Mouse (Mus musculus): ENCODE results near the gene Cbx2.

The Cbx2 gene

GRCm38 (mm10) chr11:119017506-119017905 is 5.3 kb upstream of the Cbx2 start:
- no peak for DNase-seq (ENCODE audit: low spot score)

DNA sequence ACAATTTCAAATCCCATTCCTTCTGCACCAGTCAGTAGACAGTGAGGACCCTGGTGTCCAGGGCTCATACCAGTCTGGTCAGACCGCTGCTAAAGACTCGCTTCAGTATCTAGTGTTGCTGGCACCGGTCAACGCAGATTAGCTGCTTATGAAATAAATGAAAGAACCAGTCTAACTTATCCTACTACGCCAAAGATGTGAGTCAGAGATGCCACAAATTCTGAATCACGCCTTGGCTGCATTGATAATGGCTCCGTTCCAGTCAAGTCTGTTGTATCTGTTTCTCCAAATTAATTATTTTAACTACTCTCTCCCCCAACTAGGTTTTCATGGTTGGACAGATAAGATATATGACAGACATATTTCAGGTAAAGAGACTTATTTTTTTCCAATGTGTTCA is 1.6 kb upstream of the Cbx2 start:
- no peak for DNase-seq (ENCODE audit: low spot score)

GRCm38 (mm10) chr11:119022068-119022894 is 481 bp upstream of the Cbx2 start:
- DNase-seq (ENCODE audit: low spot score): no peak

GRCm38 (mm10) chr11:119023616-119023980 is 836 bp downstream of the Cbx2 start:
- peak; percentile 47 for DNase-seq (ENCODE audit: low spot score)

DNA sequence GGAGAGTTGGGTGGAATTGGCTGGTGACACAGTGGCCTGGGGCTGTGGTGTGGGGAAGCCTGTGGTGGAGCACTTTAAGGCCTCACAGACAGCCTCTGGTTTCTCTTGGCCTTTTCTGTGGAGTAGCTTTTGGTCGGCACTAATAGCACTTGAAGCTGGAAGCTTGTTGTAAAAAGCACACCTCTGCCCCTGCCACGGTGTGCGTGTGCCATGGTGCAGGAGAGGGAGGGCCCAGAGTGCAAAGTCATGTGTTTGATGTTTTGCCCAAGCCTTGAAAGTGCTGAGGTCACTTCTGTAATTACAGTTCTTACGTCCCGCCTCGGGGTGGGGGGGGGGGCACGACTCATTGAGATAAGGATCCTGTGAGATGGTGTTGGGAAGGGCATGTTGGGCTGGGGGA is 1.5 kb downstream of the Cbx2 start:
- DNase-seq (ENCODE audit: low spot score): no peak

DNA sequence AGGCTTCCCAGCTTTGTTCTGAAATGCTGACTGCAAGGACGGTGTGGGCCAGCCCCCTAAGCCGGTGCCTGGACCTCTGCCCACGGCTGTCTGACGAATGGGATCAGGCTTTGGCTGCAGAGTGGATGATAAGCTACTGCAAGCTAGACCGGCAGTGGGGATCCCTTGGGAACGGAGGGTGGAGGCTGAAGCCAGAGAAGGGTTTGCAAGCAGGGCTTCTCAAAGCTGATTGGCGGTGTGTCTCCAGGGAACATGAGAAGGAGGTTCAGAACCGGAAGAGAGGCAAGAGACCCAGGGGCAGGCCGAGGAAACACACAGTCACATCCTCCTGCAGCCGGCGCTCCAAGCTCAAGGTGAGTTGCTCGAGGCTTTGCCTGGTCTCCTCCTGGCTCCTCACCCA is 3.4 kb downstream of the Cbx2 start:
- DNase-seq (ENCODE audit: low spot score): no peak

- DNase-seq (ENCODE audit: low spot score): peak; percentile 83
Measured at GRCm38 (mm10) chr11:119033874-119034558, 11.3 kb downstream of the Cbx2 start.

DNA sequence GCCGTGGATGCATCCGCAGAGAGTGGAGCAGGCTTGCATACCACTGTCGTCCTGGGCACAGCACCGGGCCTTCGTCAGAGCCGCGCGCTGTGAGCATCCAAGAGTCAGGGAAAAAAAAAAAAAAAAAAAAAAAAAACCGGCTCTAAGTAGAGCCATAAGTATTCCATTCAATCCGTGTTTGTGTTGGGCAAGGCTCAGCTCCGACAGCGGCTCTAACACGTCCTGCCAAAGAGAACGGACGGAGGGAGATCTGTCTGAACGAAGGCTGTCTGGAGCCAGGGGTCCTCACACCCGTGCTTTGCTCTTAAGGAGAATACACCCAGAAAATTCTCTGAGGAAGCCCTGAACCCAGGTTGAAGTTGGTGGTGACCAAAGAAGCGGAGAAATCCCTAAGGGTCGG is 11.9 kb downstream of the Cbx2 start:
- DNase-seq (ENCODE audit: low spot score): no peak

DNA sequence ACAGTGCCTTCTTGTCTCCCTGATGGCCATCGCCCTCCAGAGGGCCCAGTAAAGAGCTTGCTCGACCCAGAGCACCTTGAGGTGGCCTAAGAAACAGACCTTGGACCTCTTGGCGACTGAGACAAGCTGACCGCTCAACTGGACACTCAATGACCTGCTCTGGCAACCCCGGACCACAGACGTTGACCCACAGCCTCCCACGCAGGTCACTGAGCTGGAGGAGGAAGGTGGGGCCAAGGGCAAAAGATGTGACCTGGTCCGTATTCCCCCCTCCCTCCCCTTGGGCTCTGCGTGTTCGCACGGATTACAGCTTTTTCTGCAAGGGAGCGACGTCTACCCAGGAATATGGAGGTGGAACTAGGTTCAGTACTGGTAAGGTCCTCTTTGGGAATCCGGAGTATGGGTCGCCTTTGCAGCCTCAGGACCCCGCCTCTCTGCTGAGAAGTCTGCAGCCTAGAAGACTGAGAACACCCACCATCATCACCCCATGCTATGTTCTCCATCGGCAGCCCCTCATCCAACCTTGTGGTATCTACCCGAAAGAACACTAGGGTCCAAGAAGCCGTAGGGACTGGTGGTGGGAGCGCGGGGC is 12.4 kb downstream of the Cbx2 start:
- no peak for DNase-seq (ENCODE audit: low spot score)

DNA sequence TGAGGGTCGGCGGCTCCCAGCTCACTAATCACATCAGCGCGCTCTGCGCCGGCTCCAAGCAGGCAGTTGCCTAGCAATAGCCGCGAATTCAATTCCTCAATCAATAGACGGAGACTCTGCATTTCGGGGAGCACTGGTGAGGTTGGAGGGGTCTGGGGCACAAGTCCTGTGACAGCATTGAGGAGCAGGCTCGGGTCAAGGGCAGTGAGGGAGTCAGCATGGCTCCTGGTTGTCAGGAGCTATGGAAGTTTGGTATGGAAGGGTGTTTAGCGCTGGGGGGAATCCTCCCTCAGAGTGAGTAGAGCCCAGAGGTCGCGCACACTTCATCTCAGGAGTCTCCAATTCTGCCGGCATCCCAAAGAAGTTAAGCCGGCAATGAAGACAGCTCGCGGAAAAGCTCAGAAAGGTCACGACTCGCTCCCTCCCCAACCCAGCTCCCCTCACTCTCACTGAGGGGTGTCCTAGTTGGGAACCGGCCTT is 13.0 kb downstream of the Cbx2 start:
- no peak for DNase-seq (ENCODE audit: low spot score)

GRCm38 (mm10) chr11:119036447-119036846 is 13.7 kb downstream of the Cbx2 start:
- DNase-seq (ENCODE audit: low spot score): no peak

- DNase-seq (ENCODE audit: low spot score): no peak
Measured at GRCm38 (mm10) chr11:119036934-119037779, 14.4 kb downstream of the Cbx2 start.

- DNase-seq (ENCODE audit: low spot score): no peak
Measured at GRCm38 (mm10) chr11:119037780-119038401, 15.1 kb downstream of the Cbx2 start.

DNA sequence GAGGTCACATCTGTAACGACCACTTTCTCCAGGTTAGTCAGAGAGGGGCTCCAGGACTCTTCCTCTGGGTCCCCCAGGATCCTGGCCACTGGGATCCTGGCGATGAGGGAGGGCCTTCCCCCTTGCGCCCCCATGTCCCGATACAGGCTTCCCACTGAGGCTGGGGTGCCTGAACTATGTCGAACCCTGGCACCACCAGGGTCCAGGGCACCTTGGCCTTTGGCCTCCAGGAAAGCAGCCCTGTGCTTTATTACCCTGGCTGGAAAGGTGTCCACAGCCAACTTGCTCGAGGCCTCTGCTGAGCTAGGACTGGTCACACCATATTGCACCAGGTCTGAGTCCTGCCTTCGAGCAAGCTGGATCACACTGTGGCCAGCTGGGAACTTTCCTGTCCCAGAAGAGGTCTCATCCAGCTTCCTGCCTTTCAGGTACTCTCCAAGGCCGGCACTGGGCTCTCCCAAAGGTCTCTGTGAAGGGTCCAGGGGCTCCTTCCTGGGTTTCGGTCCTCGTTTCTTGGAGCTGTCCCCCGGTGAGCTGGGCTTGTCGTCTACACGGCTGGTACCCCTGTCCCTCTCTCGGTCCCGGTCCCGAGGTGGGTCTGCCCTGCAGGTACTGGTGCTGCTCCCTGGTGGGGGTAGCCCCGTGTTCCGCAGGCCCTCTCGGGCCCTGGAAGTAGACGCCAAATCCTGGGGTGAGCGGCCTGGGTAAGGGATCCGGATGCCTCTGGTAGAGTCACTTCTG is 16.2 kb downstream of the Cbx2 start:
- no peak for DNase-seq (ENCODE audit: low spot score)

DNA sequence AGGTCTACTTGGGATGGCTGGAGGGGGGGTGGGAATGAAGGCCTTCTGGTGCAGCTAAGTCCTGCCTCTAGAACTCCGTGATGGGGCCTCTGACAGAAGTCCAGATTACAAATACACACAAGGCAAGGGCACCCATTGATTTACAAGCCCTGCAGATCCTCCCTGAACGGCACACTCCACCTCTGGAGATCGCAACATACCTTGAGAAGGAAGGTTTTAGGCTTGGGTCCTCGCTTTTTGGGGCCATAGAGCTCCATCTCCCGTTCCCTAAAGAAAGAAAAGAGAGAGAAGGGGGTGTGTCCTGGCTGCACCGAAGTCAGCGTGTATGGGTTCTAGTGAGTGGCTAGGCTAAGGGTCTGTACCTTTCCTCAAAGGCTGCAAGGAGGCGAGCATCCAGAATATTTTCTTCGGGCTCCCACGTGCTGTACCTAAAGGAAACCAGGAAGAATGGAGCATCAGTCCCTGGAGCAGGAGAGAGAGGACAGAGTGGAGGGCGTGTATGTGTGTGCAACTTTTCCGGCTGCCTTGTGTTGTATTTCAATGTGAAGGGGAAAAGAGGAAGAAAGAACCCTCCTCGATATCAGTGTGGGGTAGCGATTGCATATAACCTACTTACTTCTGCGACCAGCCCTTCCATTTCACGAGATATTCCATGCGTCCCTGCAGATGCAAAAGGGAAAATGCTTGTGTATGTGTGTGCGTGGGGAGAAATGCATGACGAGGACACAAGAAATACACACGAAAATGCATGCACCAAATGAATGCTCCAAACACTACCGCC is 17.2 kb downstream of the Cbx2 start:
- no peak for DNase-seq (ENCODE audit: low spot score)

DNA sequence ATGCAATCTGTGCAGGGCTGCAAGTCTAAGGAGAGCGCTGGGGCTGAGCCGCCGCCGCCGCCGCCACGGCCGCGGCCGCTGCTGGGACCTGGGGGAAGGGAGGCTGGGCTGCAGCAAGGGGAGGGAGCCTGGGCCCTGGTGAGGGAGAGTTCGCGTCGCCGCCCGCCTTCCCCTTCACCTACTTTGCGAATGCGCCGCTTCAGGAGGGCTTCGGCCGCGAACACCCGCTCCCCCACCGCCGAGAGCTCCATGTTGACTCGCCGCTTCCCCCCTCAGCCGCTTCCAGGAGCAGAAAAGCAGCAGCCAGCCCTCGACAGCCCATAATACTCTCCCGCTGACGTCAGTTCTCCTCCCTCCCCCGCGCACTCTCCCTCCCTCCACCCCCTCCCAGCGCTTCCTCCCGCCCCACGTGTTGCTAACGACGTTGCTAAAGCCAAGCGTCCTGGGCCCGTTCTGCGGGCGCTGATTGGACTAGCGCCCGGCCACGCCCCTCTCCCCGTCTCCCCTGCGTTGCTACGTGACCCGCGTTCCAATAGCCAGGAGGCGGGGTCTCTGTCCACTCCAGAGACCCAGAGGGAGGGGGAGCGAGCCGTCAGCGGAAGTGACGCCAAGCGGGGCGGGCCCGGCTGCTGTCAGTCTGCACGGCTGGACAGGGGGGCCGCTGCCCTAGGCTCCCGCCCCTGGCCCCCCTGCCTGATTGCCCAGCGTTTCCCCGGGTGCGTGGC is 18.0 kb downstream of the Cbx2 start, which contains the start of gene Cbx8:
Gene Cbx8 (minus strand): TSS at position 370 of the 725 bp plus-strand sequence.
- DNase-seq (ENCODE audit: low spot score): peak; percentile 99

DNA sequence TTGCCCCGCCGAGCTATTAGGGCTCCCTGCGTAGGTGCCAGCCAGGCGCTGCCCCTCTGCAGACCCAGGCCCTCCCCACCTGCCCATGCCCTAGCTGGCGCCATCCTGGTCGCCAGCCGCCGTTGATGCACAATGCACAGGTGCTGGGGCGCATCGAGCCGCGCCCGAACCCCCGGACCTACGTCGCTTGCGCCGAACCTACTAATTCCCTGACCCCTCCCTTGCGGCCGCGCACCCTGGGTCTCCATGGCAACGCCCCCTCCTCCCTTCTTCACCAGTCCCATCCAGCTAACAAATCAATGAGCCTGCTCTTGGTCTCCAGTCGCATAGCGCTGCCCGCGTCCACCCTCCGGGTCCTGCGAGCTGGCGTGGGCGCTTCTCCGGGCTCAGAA is 18.6 kb downstream of the Cbx2 start:
- no peak for DNase-seq (ENCODE audit: low spot score)

DNA sequence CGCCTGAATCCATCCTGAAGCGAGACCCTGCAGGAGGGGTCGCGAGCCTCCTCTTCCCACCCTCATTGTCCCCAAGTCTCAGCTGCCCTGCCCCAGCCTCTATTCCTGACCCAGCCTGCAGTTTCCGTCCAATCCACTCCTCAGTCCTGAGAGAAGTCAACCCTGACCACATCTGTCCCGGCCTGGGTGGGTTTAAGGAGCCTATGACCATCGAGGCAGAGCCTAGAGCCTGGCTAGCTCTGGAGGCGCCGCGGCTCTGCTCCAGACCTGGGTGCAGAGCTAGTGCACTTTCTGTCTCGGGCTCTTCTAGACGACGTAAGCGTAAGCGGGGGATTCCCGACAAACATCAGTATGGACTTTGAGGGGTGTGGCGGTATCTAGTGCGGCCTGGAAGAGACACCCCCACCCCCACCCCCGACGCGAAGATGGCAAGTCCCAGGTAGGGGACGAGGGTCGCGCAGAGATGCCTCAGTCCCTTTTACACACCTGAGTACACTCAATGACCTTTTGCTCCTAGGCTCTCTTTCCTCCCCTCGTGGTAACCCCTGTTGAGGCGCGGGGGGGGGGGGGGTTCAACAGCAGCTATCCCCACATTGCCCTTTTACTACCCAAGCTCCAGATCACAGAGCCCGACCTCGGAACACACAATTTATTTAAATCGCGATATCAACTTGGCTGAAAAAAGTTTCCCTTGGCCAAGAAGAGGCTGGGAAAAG is 19.1 kb downstream of the Cbx2 start:
- DNase-seq (ENCODE audit: low spot score): peak; percentile 34

All from T-cell, adult 2 months (primary cell).